Mouse (Mus musculus) retina, embryonic 14.5 days (tissue): ENCODE data around the gene Tbc1d2.
"Not testable (repeated sequence)": the region's sequence is repeated elsewhere in the genome, so short reads cannot be mapped to it uniquely, and the experiment has no call there.

Experiments used
- DNase-seq: peaks from one replicate; pipeline ENCODE4 v3.0.0-alpha.2; 2015; ENCODE audit warnings: low spot score

Tbc1d2 gene

GRCm38 (mm10) chr4:46601844-46602423, 48.1 kb downstream of the Tbc1d2 start, which contains the start of gene Coro2a:
Gene Coro2a, minus strand, starts transcription at chr4:46602202.
- peak; percentile 93 for DNase-seq

- DNase-seq: no peak
Observed at GRCm38 (mm10) chr4:46601258-46601843, 48.7 kb downstream of the Tbc1d2 start.

- no peak for DNase-seq
Observed at GRCm38 (mm10) chr4:46600473-46601257, 49.3 kb downstream of the Tbc1d2 start.

GRCm38 (mm10) chr4:46599609-46600008, 50.4 kb downstream of the Tbc1d2 start:
- not testable (repeated sequence) for DNase-seq

GRCm38 (mm10) chr4:46598981-46599380, 51.0 kb downstream of the Tbc1d2 start:
- DNase-seq: no peak

GRCm38 (mm10) chr4:46598111-46598510, 51.9 kb downstream of the Tbc1d2 start:
- DNase-seq: no peak

- DNase-seq: no peak
Observed at GRCm38 (mm10) chr4:46597286-46597961, 52.6 kb downstream of the Tbc1d2 start.

GRCm38 (mm10) chr4:46596398-46596797, 53.6 kb downstream of the Tbc1d2 start:
- no peak for DNase-seq

- no peak for DNase-seq
Observed at GRCm38 (mm10) chr4:46594131-46594530, 55.9 kb downstream of the Tbc1d2 start.

- DNase-seq: no peak
Observed at GRCm38 (mm10) chr4:46593472-46593871, 56.5 kb downstream of the Tbc1d2 start.

GRCm38 (mm10) chr4:46591833-46592520, 58.0 kb downstream of the Tbc1d2 start:
- DNase-seq: no peak

- DNase-seq: no peak
Observed at GRCm38 (mm10) chr4:46590810-46591209, 59.2 kb downstream of the Tbc1d2 start.

GRCm38 (mm10) chr4:46589946-46590684, 59.9 kb downstream of the Tbc1d2 start:
- DNase-seq: no peak

GRCm38 (mm10) chr4:46589151-46589550, 60.9 kb downstream of the Tbc1d2 start:
- no peak for DNase-seq

- DNase-seq: no peak
Observed at GRCm38 (mm10) chr4:46586473-46586872, 63.5 kb downstream of the Tbc1d2 start.

- DNase-seq: no peak
Observed at GRCm38 (mm10) chr4:46585811-46586190, 64.2 kb downstream of the Tbc1d2 start.

GRCm38 (mm10) chr4:46585041-46585810, 64.8 kb downstream of the Tbc1d2 start:
- DNase-seq: no peak

- DNase-seq: not testable (repeated sequence)
Observed at GRCm38 (mm10) chr4:46584536-46584935, 65.5 kb downstream of the Tbc1d2 start.

GRCm38 (mm10) chr4:46584084-46584483, 65.9 kb downstream of the Tbc1d2 start:
- not testable (repeated sequence) for DNase-seq

GRCm38 (mm10) chr4:46582024-46582423, 68.0 kb downstream of the Tbc1d2 start:
- DNase-seq: not testable (repeated sequence)
